11 mouse cellular contexts compared by ENCODE assay signal in the genomic region with DNA sequence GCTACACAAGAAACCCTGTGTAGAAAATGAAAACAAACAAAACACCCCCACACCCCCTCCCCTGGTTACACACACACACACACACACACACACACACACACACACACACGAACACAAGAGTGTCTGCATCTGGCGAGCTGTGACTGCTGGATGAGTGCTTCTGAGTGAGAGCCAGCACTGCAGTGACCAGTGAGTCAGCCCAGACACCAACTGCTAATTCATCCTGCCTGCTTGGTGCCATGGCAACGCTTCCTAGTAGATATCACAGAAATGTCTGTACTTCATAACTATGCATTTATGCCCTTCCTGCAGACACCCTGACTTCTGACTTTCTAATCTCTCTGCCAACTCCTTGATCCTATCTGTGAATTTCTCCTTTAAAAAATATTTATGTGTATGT. TPM values are rescaled to one million over a fixed set of nuclear protein-coding genes. Genes with fewer than 3 reads are reported as not detected.
DNase-seq lines count a peak whose midpoint lies in the region; ATAC-seq and TF ChIP-seq lines count a peak whose summit lies in the region.
"Had no signal": no experiment of that assay in that cellular context is flagged by ENCODE, and none has a peak within 500 bp of the region (broad histone marks: within the 10 kb centered on the region; RNA-seq: fewer than 3 reads in every experiment).

No protein-coding gene starts in this region.

- 51% methylated on average over 3 of the region's 3 CpGs for WGBS in heart, embryonic 16.5 days
- WGBS in cerebellum, adult 2 months = 56% methylated on average over 3 of the region's 3 CpGs

- no peak overlapping the region; the same call in 1 of the 2 replicates for H3K27ac ChIP-seq in heart, embryonic 16.5 days (ENCODE audit: low read length)
- no peak overlapping the region for H3K27ac ChIP-seq in cerebellum, adult 2 months (ENCODE audit: insufficient read depth, low read length)

- peaks cover 7% of the 10 kb centered on the region for H3K4me1 ChIP-seq in heart, embryonic 16.5 days (ENCODE audit: control insufficient read depth, insufficient read depth, low read length)
- no peaks in the 10 kb centered on the region for H3K4me1 ChIP-seq in G1E (ENCODE audit: insufficient read depth, low read depth, low read length)
- H3K4me1 ChIP-seq in cerebellum, adult 2 months (ENCODE audit: control insufficient read depth, insufficient read depth, low read length) = no peaks in the 10 kb centered on the region; the same call in 1 of the 2 replicates

- no peak for TF ChIP-seq CTCF in G1E (IDR thresholded peaks at IDR 0.05; ENCODE audit: low read depth, low read length)
- TF ChIP-seq CTCF in cerebellum, adult 2 months (IDR thresholded peaks at IDR 0.05; ENCODE audit: borderline replicate concordance, insufficient read depth, low read depth, low read length) = no peak

- no peaks in the 10 kb centered on the region for H3K36me3 ChIP-seq in heart, embryonic 16.5 days (ENCODE audit: control insufficient read depth, insufficient read depth)
- H3K36me3 ChIP-seq in G1E (replicated peaks) = peaks cover 24% of the 10 kb centered on the region
- H3K36me3 ChIP-seq: heart, embryonic 13.5 days had no signal

- DNase-seq in heart, postnatal 4 days = no peak
- DNase-seq in 3134 (ENCODE audit: extremely low read depth, insufficient read length, low spot score) = peak; percentile 38
- DNase-seq in G1E (ENCODE audit: low spot score) = no peak
- peak; percentile 12 for DNase-seq in layer of hippocampus, adult 9-10 months (ENCODE audit: low spot score)
- no peak for DNase-seq in testis, postnatal 14 days (ENCODE audit: low spot score)
- DNase-seq in cerebellum, adult 2 months = no peak
- DNase-seq in cerebellum, adult 8-10 months = no peak
- DNase-seq: kidney, adult 8-10 months had no signal

- H3K9me3 ChIP-seq in heart, embryonic 16.5 days (replicated peaks; ENCODE audit: control insufficient read depth, low read length) = no peaks in the 10 kb centered on the region
- H3K9me3 ChIP-seq in G1E (replicated peaks) = no peaks in the 10 kb centered on the region
- H3K9me3 ChIP-seq: heart, embryonic 13.5 days had no signal

- no peak overlapping the region for H3K4me2 ChIP-seq in heart, embryonic 16.5 days (ENCODE audit: low read depth, low read length)
- H3K4me2 ChIP-seq: heart, embryonic 13.5 days had no signal

- H3K27me3 ChIP-seq in heart, embryonic 16.5 days (ENCODE audit: control insufficient read depth, insufficient read depth, low read length) = no peaks in the 10 kb centered on the region
- no peaks in the 10 kb centered on the region for H3K27me3 ChIP-seq in G1E (ENCODE audit: insufficient read depth, low read length)
- H3K27me3 ChIP-seq in cerebellum, adult 2 months (ENCODE audit: control insufficient read depth, insufficient read depth, low read length) = no peaks in the 10 kb centered on the region
- H3K27me3 ChIP-seq: heart, embryonic 13.5 days; Patski had no signal

- ATAC-seq in heart, embryonic 16.5 days (replicated peaks; ENCODE audit: extremely low read depth, insufficient read depth, low FRiP score) = peak; percentile 61; the same call in 1 of the 2 replicates
- peak; percentile 40; the same call in 1 of the 2 replicates for ATAC-seq in G1E (ENCODE audit: extremely low read depth, insufficient number of reproducible peaks, low FRiP score, poor library complexity, severe bottlenecking)
- ATAC-seq: Patski had no signal

- no peak overlapping the region for H3K9ac ChIP-seq in heart, embryonic 16.5 days (ENCODE audit: low read length)
- H3K9ac ChIP-seq: heart, embryonic 13.5 days had no signal

- H3K4me3 ChIP-seq in heart, embryonic 16.5 days (ENCODE audit: low read length) = no peak overlapping the region
- no peak overlapping the region for H3K4me3 ChIP-seq in G1E (ENCODE audit: low read depth, low read length)
- no peak overlapping the region for H3K4me3 ChIP-seq in cerebellum, adult 2 months (replicated peaks; ENCODE audit: insufficient read depth, low read depth, low read length)
- H3K4me3 ChIP-seq: heart, embryonic 13.5 days had no signal

- TF ChIP-seq POLR2A in cerebellum, adult 2 months (IDR thresholded peaks at IDR 0.05; ENCODE audit: borderline replicate concordance, insufficient read depth, low read length) = no peak

RNA-seq across cellular contexts. Expression of gene Dtl, which starts 48.3 kb away (rescaled TPM):
- polyA plus RNA-seq in heart, embryonic 16.5 days (2015; fragmentation: Nextera tagmentation; extraction: Ambion mirVana) = 23.9 and 26.9 TPM in 2 replicates
- total RNA-seq in heart, postnatal 4 days (2021) = 10 to 100 TPM; 19.7 to 20.3 TPM
- 138 and 139 TPM in 2 replicates for total RNA-seq in G1E (2014; fragmentation: Nextera tagmentation)
- total RNA-seq in G1E (2017) = 58.0 and 65.2 TPM in 2 replicates
- 15.8 and 19.7 TPM in 2 replicates for polyA plus RNA-seq in G1E (2012)
- 0.14 and 0.16 TPM in 2 replicates for polyA plus RNA-seq in cerebellum, adult 2 months (2012; rRNA removed)

RNA-seq across cellular contexts. Expression of gene Ints7, which starts 48.3 kb away (rescaled TPM):
- polyA plus RNA-seq in heart, embryonic 16.5 days (2015; fragmentation: Nextera tagmentation; extraction: Ambion mirVana) = 34.1 and 35.4 TPM in 2 replicates
- 10 to 100 TPM; 34.7 to 38.0 TPM for total RNA-seq in heart, postnatal 4 days (2021)
- total RNA-seq in G1E (2014; fragmentation: Nextera tagmentation) = 25.9 and 28.0 TPM in 2 replicates
- total RNA-seq in G1E (2017) = 39.7 and 47.1 TPM in 2 replicates
- 11.8 and 20.7 TPM in 2 replicates for polyA plus RNA-seq in G1E (2012)
- 34.5 and 38.5 TPM in 2 replicates for polyA plus RNA-seq in cerebellum, adult 2 months (2012; rRNA removed)

Comparison
In these comparisons a context has a peak if more than half of its experiments do, and no peak if none do; other contexts are left out.
1. DNase-seq: peak in 3134 (single experiment) and layer of hippocampus, adult 9-10 months (single experiment); none in heart, postnatal 4 days (single experiment), G1E (single experiment), testis, postnatal 14 days (single experiment), cerebellum, adult 2 months (0 of 2) and cerebellum, adult 8-10 months (single experiment).
2. RNA of gene Dtl, which starts 48.3 kb away (polyA plus RNA-seq): 23.9 to 26.9 TPM in heart, embryonic 16.5 days and 15.8 to 19.7 TPM in G1E; 0.14 to 0.16 TPM in cerebellum, adult 2 months; every median in the first group is over 10 times any median in the second.